Mouse (Mus musculus) kidney, postnatal 4 days (tissue): Measurements from ENCODE around the gene Asic4.

Experiments
- DNase-seq, 2 experiments: peaks; one replicate each; pipeline ENCODE4 v3.0.0; 2021; ENCODE audit warnings: mixed read lengths in 2 of 2

Asic4 gene

GRCm38 (mm10) chr1:75504256-75505045 lies 54.2 kb downstream of the Asic4 start:
- no peak for DNase-seq

GRCm38 (mm10) chr1:75505159-75505955 lies 55.1 kb downstream of the Asic4 start:
- peak; percentile 71 to 81 for DNase-seq

- DNase-seq = peak; percentile 86 to 92
Observed at GRCm38 (mm10) chr1:75505956-75506831, 56.0 kb downstream of the Asic4 start, which contains the start of gene Obsl1. Gene Obsl1 (minus strand): TSS chr1:75506452.

GRCm38 (mm10) chr1:75507006-75507405 lies 56.8 kb downstream of the Asic4 start, which contains the start of gene Inha:
Gene Inha (plus strand): TSS chr1:75507077.
- no peak for DNase-seq

GRCm38 (mm10) chr1:75509586-75509985 lies 59.4 kb downstream of the Asic4 start:
- no peak for DNase-seq

GRCm38 (mm10) chr1:75510154-75510553 lies 59.9 kb downstream of the Asic4 start:
- no peak for DNase-seq

GRCm38 (mm10) chr1:75511437-75512210 lies 61.4 kb downstream of the Asic4 start:
- DNase-seq = peak in 1 of 2 experiments; percentile 46

- DNase-seq = no peak
Observed at GRCm38 (mm10) chr1:75512550-75512949, 62.3 kb downstream of the Asic4 start.

GRCm38 (mm10) chr1:75516703-75517380 lies 66.6 kb downstream of the Asic4 start:
- no peak for DNase-seq

- peak in 1 of 2 experiments; percentile 33 for DNase-seq
Observed at GRCm38 (mm10) chr1:75517984-75518383, 67.7 kb downstream of the Asic4 start.

GRCm38 (mm10) chr1:75518427-75518826 lies 68.2 kb downstream of the Asic4 start:
- no peak for DNase-seq

- DNase-seq = peak in 1 of 2 experiments; percentile 43
Observed at GRCm38 (mm10) chr1:75519576-75519975, 69.3 kb downstream of the Asic4 start.

- DNase-seq = peak; percentile 95 to 97
Observed at GRCm38 (mm10) chr1:75521321-75522031, 71.2 kb downstream of the Asic4 start, which contains the start of gene Stk11ip. Gene Stk11ip (plus strand): TSS chr1:75521529.
